Mouse (Mus musculus): ENCODE data around the gene Ache. TPM values are rescaled to one million over a fixed set of nuclear protein-coding genes. Genes with fewer than 3 reads are reported as not detected.
A peak's percentile ranks its signal among the peaks of the same experiment; 100 is the strongest.

The Ache gene
- polyA plus RNA-seq, 1 experiment, result 32.5 TPM

DNA sequence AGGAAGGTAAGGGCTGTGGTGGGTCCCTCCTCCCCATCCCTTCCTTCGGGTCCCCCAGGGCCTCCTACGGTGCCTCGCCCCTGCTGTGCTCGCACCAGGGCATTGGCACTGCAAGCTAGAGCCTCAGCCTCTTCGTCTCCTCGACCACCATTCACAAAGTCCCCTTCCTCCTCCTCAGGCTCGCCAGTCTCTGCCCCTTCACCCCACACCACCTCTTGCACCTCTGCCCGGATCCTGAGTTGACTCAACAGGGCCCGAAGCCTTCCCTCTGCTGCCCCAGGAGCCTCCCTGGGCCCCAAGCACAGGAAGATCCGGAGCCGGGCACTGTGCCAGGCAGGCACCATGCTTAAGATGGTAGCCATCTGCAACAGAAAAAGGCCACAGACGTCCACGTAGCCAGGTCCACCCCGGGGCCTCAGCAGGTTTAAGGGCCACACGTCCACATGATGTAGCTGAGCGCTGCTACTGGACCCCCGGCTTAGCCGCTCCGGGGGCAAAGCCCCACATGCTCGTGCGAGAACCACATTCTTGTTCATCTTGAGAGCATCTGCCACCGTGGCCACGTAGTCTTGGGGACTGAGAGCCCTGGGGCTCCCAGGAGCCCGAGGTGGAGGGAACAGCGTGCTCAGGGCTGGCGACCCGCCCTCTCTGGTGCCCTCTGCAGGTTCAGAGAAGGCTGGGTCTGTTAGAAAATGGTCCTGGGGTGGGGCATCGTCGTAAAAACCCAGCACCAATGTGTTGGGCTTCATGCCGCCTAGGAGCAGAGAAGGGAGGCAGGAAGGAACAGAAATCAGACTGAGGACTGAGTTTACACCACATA lies 28.0 kb downstream of the Ache start:
- peak; percentile 50; the same call in 1 of the 2 replicates for TF ChIP-seq CTCF (IDR thresholded peaks at IDR 0.05; ENCODE audit: borderline replicate concordance, extremely low read depth, insufficient read depth, insufficient read length)
- TF ChIP-seq POLR2A (IDR thresholded peaks at IDR 0.05; ENCODE audit: borderline replicate concordance, extremely low read depth, insufficient read depth, insufficient read length, poor library complexity, severe bottlenecking), result no peak

DNA sequence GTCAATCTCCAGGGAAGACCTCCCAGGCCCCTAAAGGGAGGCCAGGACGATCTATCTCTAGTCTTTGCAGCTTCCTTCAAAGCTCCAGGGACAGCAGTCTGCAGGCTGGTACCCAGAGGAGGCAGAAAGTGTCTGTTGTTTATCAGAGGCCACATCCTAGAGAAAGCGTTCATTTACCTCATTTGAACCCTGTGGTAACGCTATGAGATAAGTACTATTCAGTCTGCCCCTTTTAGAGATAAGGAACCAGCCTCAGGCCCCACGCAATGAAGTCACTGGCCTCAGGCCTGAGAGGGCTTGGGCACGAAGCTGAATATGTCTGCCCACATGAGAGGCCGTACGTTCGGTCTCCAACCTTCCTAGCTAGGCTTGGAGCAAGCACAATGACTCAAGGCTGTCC lies 30.0 kb downstream of the Ache start:
- TF ChIP-seq POLR2A (IDR thresholded peaks at IDR 0.05; ENCODE audit: borderline replicate concordance, extremely low read depth, insufficient read depth, insufficient read length, poor library complexity, severe bottlenecking) (no peak), CTCF (IDR thresholded peaks at IDR 0.05; ENCODE audit: borderline replicate concordance, extremely low read depth, insufficient read depth, insufficient read length) (no peak)

More for the DNA sequence above, 28.0 kb downstream of the Ache start:
- DNase-seq (ENCODE audit: low read depth), result peak; percentile 34

DNA sequence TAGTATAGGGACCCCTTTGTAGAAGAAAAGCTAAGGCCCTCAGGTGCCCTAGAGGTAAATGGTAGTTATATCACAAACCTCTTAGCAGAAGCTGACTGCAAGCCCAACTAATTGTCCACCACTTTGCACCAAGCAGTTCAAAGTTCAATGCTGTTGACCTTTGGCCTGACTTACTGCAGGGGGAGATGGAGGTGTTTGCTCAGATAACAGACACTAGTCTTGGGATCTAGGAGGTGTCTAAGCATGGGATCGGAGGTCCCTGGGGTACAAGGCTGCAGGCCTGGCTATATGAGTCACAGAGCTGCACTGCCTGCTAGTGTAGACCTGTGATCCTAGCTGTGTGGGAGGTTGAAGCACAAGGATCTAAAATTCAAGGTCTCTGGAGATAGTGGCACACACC lies 31.3 kb downstream of the Ache start:
- DNase-seq (ENCODE audit: low read depth), result no peak
- TF ChIP-seq CTCF (IDR thresholded peaks at IDR 0.05; ENCODE audit: borderline replicate concordance, extremely low read depth, insufficient read depth, insufficient read length), result no peak
- TF ChIP-seq POLR2A (IDR thresholded peaks at IDR 0.05; ENCODE audit: borderline replicate concordance, extremely low read depth, insufficient read depth, insufficient read length, poor library complexity, severe bottlenecking), result no peak

More for the DNA sequence above, 30.0 kb downstream of the Ache start:
- DNase-seq (ENCODE audit: low read depth), result no peak

DNA sequence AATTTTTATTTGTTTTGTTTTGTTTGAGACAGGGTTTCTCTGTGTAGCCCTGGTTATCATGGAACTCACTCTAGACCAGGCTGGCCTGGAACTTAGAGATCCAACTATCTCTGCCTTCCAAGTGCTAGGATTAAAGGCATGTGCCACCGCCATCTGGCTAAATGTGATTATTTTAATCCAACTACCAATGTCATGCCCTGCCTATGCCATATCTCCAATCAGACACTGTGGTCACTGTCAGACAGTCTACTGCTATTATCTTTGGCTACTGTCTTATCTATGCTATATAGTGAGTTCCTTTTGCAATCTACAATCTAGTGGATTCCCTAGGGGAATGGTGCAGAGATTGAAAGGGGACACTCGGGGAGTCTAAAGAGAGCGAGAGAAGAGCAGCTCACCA lies 33.7 kb downstream of the Ache start:
- TF ChIP-seq CTCF (IDR thresholded peaks at IDR 0.05; ENCODE audit: borderline replicate concordance, extremely low read depth, insufficient read depth, insufficient read length) (no peak), POLR2A (IDR thresholded peaks at IDR 0.05; ENCODE audit: borderline replicate concordance, extremely low read depth, insufficient read depth, insufficient read length, poor library complexity, severe bottlenecking) (no peak)
- no peak for DNase-seq (ENCODE audit: low read depth)

DNA sequence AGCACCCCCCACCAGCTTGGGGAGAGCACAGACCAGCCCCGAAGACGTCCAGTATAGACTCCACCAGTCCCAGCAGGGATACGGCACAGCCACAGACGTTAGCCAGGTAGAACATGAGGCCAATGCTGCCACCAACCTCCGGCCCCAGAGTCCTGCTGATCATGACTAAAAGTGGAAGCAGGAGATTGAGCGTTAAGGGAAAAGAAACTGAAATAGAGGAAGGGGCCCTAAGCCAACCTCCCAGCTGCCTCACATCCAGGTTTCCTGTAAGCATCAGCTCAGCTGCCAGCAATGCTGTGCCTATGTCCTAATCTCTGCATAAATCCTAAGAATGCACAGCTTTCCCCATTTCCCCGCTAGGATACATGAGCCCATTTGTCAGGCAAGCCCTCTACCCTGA lies 43.6 kb downstream of the Ache start:
- no peak for DNase-seq (ENCODE audit: low read depth)
- TF ChIP-seq POLR2A (IDR thresholded peaks at IDR 0.05; ENCODE audit: borderline replicate concordance, extremely low read depth, insufficient read depth, insufficient read length, poor library complexity, severe bottlenecking) (no peak), CTCF (IDR thresholded peaks at IDR 0.05; ENCODE audit: borderline replicate concordance, extremely low read depth, insufficient read depth, insufficient read length) (no peak)

DNA sequence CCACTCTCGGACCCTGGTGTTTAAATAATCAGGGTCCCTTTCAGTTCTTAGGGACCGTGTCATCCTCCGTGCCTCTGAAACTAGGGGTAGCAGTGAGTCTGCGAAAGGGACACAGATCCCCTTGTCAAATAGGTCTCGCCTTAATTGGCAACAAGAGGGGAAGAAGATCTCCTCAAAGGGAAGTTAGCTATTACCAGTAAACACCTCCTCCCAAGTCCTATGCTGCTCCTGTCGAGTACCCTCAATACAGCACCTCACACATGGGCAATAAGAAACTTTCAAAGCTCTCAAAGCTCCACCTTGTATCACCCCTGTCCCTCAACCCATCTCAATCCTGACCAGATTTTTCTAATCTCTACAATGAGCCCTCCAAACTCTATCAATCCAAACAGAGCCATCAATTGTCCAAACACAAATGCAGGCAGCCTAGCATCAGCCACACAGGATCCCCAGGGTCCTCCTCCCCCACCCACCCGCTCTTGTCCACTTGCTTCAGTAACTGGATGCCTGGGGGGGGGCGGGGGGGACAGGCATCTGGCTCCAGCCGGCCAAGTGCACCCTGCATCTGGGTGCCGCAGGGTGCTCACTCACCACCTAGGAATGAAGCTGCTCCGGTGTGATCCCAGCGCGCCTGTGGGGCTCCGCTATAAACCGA lies 45.7 kb downstream of the Ache start:
- no peak for DNase-seq (ENCODE audit: low read depth)
- TF ChIP-seq POLR2A (IDR thresholded peaks at IDR 0.05; ENCODE audit: borderline replicate concordance, extremely low read depth, insufficient read depth, insufficient read length, poor library complexity, severe bottlenecking), result no peak
- TF ChIP-seq CTCF (IDR thresholded peaks at IDR 0.05; ENCODE audit: borderline replicate concordance, extremely low read depth, insufficient read depth, insufficient read length), result no peak

DNA sequence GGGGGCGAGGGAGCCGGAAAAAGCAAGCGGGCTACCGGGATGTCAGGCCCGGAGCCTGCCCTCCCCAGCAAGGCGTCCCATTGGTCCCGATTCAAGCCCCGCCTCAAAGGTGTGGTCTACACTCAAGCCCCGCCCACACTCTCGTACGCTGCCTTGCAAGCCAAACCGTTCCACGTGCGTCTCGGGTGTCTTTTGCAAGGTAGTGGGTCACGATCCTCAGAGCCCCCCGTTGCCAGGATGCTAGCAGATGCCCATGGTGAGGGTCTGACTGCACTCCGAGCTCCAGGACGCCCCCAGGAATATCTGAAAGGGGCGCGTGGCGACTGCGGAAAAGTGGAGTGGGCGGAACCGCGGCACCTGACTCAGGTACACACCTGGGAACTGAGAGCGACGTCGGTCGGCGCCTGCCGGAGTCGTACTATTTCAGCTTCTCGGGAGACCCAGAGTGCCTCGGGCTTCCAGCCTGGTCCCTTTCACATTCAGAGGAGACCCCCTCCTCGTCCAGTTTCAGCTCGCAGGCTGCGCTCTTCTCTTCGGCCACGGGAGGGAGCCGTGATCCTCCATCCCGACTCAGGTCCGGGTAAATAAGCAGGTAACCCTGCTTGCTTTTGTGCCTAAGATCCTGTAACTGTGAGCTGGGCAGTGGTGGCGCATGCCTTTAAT lies 46.3 kb downstream of the Ache start, which contains the start of gene Slc12a9:
Gene Slc12a9 (minus strand): TSS at position 86 of the 663 bp plus-strand sequence.
- DNase-seq (ENCODE audit: low read depth), result peak; percentile 97
- peak; percentile 81 for TF ChIP-seq CTCF (IDR thresholded peaks at IDR 0.05; ENCODE audit: borderline replicate concordance, extremely low read depth, insufficient read depth, insufficient read length)
- TF ChIP-seq POLR2A (IDR thresholded peaks at IDR 0.05; ENCODE audit: borderline replicate concordance, extremely low read depth, insufficient read depth, insufficient read length, poor library complexity, severe bottlenecking), result peak; percentile 58; the same call in 1 of the 2 replicates

DNA sequence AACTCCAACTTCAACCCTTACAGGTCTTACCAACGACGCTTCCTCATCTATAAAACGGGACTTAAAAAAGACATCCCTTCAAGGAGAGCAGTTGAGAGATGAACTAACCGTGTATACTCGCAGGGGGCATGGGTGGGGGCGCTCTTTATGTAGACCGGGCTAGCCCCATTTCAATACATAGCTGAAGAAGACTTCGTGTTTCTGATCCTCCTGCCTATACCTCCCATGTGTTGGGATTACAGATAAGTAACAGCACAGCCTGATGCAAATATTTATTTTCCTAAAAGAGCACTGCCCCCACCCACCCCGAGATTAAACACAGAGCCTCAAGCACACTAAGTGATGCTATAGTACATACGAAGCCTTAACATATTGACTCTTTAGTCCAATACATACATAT lies 47.0 kb downstream of the Ache start:
- DNase-seq (ENCODE audit: low read depth), result no peak
- TF ChIP-seq CTCF (IDR thresholded peaks at IDR 0.05; ENCODE audit: borderline replicate concordance, extremely low read depth, insufficient read depth, insufficient read length), result no peak

DNA sequence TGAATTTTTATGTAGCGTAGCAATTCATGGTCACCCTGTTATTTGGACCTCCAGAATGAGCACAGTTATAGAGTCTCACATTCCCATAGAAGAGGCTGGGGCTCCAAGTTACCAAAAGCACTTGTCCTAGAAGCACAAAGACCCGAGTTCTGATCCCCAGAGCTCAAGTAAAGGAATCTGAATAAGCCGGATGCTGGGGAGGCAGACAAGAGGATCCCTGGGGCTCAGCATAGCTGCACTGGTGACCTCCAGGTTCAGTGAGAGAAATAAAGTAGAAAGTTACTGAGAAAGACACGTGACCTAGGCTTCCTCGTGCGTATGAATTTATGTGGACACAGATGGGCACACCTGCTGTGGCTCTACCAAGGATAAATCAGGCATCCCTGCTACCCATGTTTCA lies 47.7 kb downstream of the Ache start:
- TF ChIP-seq CTCF (IDR thresholded peaks at IDR 0.05; ENCODE audit: borderline replicate concordance, extremely low read depth, insufficient read depth, insufficient read length) (no peak), POLR2A (IDR thresholded peaks at IDR 0.05; ENCODE audit: borderline replicate concordance, extremely low read depth, insufficient read depth, insufficient read length, poor library complexity, severe bottlenecking) (no peak)

DNA sequence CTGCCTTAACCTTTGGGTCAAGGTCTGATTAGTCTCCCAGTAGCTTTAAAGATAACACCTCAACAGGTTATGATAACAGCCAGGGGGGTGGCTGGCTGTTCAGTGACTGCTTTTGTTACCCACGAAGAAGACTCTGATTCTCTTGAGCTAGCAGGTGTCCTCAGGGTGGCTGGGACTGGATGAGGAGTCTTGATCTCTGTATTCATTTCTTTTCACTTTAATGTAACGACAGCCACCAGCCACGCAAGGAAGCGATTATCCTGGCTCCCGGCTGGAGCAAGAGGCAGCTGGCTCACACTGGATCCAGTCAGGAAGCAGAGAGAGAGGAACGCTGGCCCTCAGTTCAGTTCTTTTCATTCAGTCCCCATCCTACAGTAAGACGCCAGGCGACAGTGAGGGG lies 49.9 kb downstream of the Ache start:
- TF ChIP-seq CTCF (IDR thresholded peaks at IDR 0.05; ENCODE audit: borderline replicate concordance, extremely low read depth, insufficient read depth, insufficient read length) (no peak), POLR2A (IDR thresholded peaks at IDR 0.05; ENCODE audit: borderline replicate concordance, extremely low read depth, insufficient read depth, insufficient read length, poor library complexity, severe bottlenecking) (no peak)
- DNase-seq (ENCODE audit: low read depth), result no peak

More for the DNA sequence above, 47.7 kb downstream of the Ache start:
- DNase-seq (ENCODE audit: low read depth), result no peak

DNA sequence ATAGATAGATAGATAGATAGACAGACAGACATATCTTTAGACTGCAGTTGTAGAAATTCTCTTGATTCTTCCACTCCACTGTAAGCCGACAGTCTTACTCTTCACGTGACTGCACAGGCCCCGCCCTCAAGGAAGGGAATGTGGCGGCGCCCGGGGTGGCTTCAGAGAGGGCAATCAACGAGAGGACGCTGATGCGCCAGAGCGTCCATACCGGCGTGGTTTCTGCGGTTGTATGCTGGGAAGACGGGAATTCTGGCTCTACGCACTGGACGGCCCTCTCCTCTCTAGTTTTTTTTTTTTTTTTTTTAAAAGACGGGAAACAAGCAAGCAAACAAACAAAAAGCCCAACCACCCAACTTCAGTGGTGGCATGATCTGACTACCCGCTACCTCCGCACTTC lies 50.9 kb downstream of the Ache start:
- DNase-seq (ENCODE audit: low read depth), result peak; percentile 98
- TF ChIP-seq CTCF (IDR thresholded peaks at IDR 0.05; ENCODE audit: borderline replicate concordance, extremely low read depth, insufficient read depth, insufficient read length), result no peak
- peak; percentile 24; the same call in 1 of the 2 replicates for TF ChIP-seq POLR2A (IDR thresholded peaks at IDR 0.05; ENCODE audit: borderline replicate concordance, extremely low read depth, insufficient read depth, insufficient read length, poor library complexity, severe bottlenecking)

Measured in brain, embryonic 14.5 days (tissue).